Mouse (Mus musculus) olfactory bulb, adult 2 months (tissue): Measurements from ENCODE around the gene Magi2.

Experiments used
- CTCF ChIP-seq: fragments of 200-500 bp; IDR thresholded peaks from 2 replicates; pipeline ENCODE4 v1.5.1; 2012; ENCODE audit warnings: low read depth, mild to moderate bottlenecking, low read length, moderate library complexity; ENCODE audit not compliant: insufficient read depth
- POLR2A ChIP-seq: fragments of 200-500 bp; IDR thresholded peaks from 2 replicates; pipeline ENCODE4 v1.6.1; 2012; ENCODE audit warnings: mild to moderate bottlenecking, low read depth, low read length, moderate library complexity; ENCODE audit not compliant: insufficient read depth

GRCm38 (mm10) chr5:19787522-19788144 is 560.8 kb downstream of the Magi2 start:
- TF ChIP-seq CTCF (no peak), POLR2A (no peak)
